18 mouse cellular contexts compared by ENCODE assay signal in genomic region chr9:101986910-101987309, GRCm38 (mm10).
"Had no signal": no experiment of that assay in that cellular context is flagged by ENCODE, and none has a peak within 500 bp of the region (broad histone marks: within the 10 kb centered on the region; RNA-seq: fewer than 3 reads in every experiment).

No protein-coding gene starts in this region.

- H3K4me1 ChIP-seq: intestine, embryonic 15.5 days; kidney, embryonic 15.5 days; lung, embryonic 15.5 days; midbrain, embryonic 10.5 days had no signal

- ATAC-seq: hindbrain, embryonic 16.5 days; intestine, embryonic 15.5 days had no signal

- H3K4me2 ChIP-seq: intestine, embryonic 15.5 days; kidney, embryonic 15.5 days; lung, embryonic 15.5 days; neural tube, embryonic 13.5 days had no signal

- H3K9ac ChIP-seq: intestine, embryonic 15.5 days; kidney, embryonic 15.5 days; lung, embryonic 15.5 days; neural tube, embryonic 13.5 days had no signal

- DNase-seq: kidney, adult 11 months; kidney, adult 8-10 months; kidney, postnatal 10 days; kidney, postnatal 36 days; lung, adult 18-20 months; lung, postnatal 10 days; lung, postnatal 4 days; midbrain, embryonic 14.5 days; retina, postnatal 1 day; right cerebral cortex, postnatal 25 days; thymus, adult 18-20 months; thymus, postnatal 4 days had no signal

- H3K27me3 ChIP-seq: intestine, embryonic 15.5 days; kidney, embryonic 15.5 days; neural tube, embryonic 13.5 days had no signal

- H3K27ac ChIP-seq: intestine, embryonic 15.5 days; kidney, embryonic 15.5 days; lung, embryonic 15.5 days; midbrain, embryonic 10.5 days had no signal

- H3K36me3 ChIP-seq: intestine, embryonic 15.5 days; kidney, embryonic 15.5 days; lung, embryonic 15.5 days had no signal

- H3K4me3 ChIP-seq: intestine, embryonic 15.5 days; kidney, embryonic 15.5 days; lung, embryonic 15.5 days; midbrain, embryonic 10.5 days; neural tube, embryonic 13.5 days had no signal

- H3K9me3 ChIP-seq: intestine, embryonic 15.5 days; kidney, embryonic 15.5 days; lung, embryonic 15.5 days; midbrain, embryonic 10.5 days; neural tube, embryonic 13.5 days had no signal
